Mouse (Mus musculus) testis, postnatal 10 days (tissue): ENCODE results near the gene Pnliprp2.

Experiments
- DNase-seq: peaks from one replicate; pipeline ENCODE4 v3.0.0; 2021; ENCODE audit warnings: low spot score

The Pnliprp2 gene

GRCm38 (mm10) chr19:58795114-58795669, 35.7 kb downstream of the Pnliprp2 start:
- no peak for DNase-seq

- DNase-seq = no peak
Observed at GRCm38 (mm10) chr19:58805191-58805779, 45.8 kb downstream of the Pnliprp2 start.

GRCm38 (mm10) chr19:58806364-58806763, 46.8 kb downstream of the Pnliprp2 start:
- DNase-seq = peak; percentile 83

DNA sequence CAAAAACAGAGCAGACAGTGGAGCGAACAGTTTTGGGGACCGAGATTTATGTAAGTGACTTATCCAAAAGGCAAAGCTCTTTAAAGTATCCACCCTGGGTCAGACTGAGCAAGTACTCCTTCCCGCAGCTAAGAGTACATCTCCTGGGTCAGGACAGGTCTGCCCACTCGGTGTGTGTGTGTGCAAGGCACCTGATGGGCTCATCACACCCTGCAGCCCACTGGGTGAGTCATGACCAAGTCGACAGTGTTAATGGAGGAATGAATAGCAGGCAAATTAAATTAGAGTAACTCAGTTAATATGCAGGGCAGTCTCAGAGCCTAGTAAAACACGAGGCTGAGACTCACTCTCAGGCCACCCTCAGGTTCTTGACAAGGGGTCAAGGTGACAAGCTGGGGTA, 49.3 kb downstream of the Pnliprp2 start:
- DNase-seq = no peak

GRCm38 (mm10) chr19:58810536-58810935, 51.0 kb downstream of the Pnliprp2 start:
- no peak for DNase-seq

DNA sequence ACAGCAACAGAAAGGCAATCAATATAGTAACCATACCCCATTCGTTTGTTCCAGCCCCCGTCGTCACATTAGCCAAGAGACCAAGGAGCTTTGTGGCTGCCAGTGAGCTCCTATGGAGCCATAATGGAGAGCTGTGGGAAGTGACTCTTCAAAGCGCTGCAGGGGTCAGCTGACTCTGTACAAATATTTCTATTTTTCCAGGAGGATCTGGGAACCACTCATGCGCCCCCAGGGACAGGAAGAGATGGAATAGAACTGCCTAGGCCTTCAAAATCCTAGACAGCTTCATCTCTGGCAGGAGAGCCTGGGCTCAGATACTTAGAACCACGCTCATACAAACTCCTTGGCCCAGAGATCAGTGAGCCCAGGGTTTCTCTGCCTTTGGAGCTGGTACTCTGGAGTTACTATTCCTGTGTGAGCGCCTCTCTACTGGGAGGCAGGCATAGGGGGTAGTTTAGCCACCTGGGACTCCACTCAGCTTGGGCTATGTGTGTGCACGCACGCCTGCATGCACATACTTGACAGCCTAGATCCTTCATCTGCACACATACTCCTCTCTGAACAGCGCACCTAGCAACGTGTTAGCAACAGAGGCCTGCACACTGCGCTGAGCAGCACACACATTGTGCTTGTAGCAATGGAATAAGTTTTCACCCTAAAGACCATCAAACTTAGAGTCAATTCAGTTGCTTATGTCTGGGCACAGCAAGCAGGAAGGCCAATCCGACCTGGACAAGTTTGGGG, 55.8 kb downstream of the Pnliprp2 start:
- no peak for DNase-seq

DNA sequence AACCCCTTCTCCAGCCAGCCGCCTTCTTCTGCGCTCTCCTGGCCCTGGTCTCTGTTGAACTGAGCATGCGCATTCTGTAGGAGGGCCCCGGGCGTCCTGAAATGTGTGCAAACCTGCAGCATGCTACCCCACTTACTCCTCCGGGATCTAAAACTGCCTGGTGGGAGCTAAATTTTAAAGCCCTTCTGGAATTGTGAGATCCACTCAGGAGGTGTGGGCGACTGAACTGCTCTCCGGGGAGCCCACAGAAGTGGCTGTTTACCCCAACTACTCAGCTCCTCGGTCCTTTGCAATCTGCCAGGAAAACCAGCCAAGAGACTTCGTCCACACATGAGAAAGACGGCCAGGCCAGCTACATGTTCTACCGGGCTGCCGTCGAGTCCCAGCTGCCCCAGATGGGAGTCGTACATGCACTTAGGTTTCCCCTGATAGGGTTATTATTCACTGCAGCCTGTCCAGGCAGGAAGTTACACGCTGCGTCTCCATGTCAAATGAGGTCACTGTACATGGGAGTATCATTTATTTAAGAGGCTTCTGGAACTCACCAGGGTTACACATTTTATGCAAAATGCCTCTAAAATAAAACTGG, 57.0 kb downstream of the Pnliprp2 start:
- no peak for DNase-seq

- DNase-seq = no peak
Observed at GRCm38 (mm10) chr19:58817398-58817797, 57.9 kb downstream of the Pnliprp2 start.

GRCm38 (mm10) chr19:58818571-58819415, 59.3 kb downstream of the Pnliprp2 start:
- DNase-seq = no peak

- no peak for DNase-seq
Observed at GRCm38 (mm10) chr19:58822454-58823200, 63.1 kb downstream of the Pnliprp2 start.

DNA sequence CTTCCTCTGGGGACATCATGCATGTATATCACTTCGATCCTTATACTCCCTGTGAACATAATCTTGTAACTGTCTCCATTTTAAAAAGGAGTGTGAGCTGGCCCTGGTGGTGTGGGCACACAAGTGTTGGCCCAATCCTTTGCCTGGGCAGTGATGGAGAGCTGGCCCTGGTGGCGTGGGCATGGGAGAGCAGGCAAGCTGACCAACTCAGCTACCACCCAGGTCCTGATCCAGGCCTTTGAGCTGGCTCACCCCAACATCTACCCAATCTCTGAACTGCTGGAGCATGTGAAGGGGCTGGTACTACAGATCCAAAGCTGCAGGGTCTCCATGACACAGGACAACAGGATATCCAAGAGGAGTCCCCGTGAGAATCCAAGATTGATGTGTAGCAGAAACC, 63.8 kb downstream of the Pnliprp2 start:
- DNase-seq = no peak

DNA sequence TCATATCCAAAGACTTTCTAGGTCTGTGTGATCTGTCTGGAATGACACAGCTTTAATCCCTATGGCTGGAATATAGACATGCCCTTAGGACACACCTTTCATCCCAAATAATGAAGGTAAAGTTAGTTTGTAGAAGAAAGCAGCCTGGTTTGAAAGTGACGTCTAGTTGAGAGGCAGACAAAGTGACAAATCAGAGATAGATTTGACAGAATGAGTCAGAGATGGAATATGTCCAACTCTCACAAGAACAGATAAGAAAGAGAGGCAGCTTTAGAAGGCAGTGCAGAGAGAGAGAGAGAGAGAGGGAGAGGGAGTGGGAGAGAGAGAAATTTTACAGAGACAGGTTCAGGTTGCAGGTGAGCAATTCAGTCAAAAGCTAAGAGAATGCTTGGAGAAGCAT, 64.8 kb downstream of the Pnliprp2 start:
- DNase-seq = no peak
